Mouse (Mus musculus) myocyte (in vitro differentiated cells): ENCODE measurements around the gene Dscaml1. TPM values are rescaled to one million over a fixed set of nuclear protein-coding genes. Genes with fewer than 3 reads are reported as not detected.
"Not testable (repeated sequence)": the region's sequence is repeated elsewhere in the genome, so short reads cannot be mapped to it uniquely, and the experiment has no call there.

Source experiments
- H3K27me3 ChIP-seq: one replicate; pipeline ENCODE4 v1.6.1; 2011; ENCODE audit not compliant: control insufficient read depth, insufficient read depth, insufficient read length
- H3K36me3 ChIP-seq: one replicate; pipeline ENCODE4 v1.6.1; 2011; ENCODE audit not compliant: control insufficient read depth, insufficient read depth
- H3K4me2 ChIP-seq: one replicate; pipeline ENCODE4 v1.6.1; 2011; ENCODE audit warnings: low read depth, control low read depth
- H3K4me3 ChIP-seq: one replicate; pipeline ENCODE4 v1.5.1; 2011; ENCODE audit warnings: mild to moderate bottlenecking, control low read depth, moderate library complexity
- H3K79me2 ChIP-seq: one replicate; pipeline ENCODE4 v1.6.1; 2011; ENCODE audit not compliant: control insufficient read depth, insufficient read depth
- H3ac ChIP-seq: one replicate; pipeline ENCODE4 v1.6.1; 2011; ENCODE audit not compliant: control insufficient read depth, insufficient read length
- CEBPB ChIP-seq: IDR thresholded peaks from 2 replicates; pipeline ENCODE4 v1.6.1; 2011; ENCODE audit warnings: mild to moderate bottlenecking, moderate library complexity; ENCODE audit not compliant: poor library complexity, insufficient read depth, severe bottlenecking
- E2F4 ChIP-seq: IDR thresholded peaks from one replicate; pipeline ENCODE4 v1.6.1; 2011; ENCODE audit warnings: mild to moderate bottlenecking, control low read depth, moderate library complexity; ENCODE audit not compliant: insufficient read depth
- MAX ChIP-seq: IDR thresholded peaks from one replicate; pipeline ENCODE4 v1.6.1; 2011; ENCODE audit warnings: low read depth, mild to moderate bottlenecking, control low read depth
- MYOD1 ChIP-seq, 3 experiments: IDR thresholded peaks; one replicate each; pipeline ENCODE4 v1.6.1; 2011; ENCODE audit warnings: control low read depth in 2 of 3, low read depth in 2 of 3, mild to moderate bottlenecking in 2 of 3, moderate library complexity in 1 of 3; ENCODE audit not compliant: insufficient read length in 2 of 3, control insufficient read depth in 1 of 3
- MYOG ChIP-seq, 3 experiments: IDR thresholded peaks; one replicate each; pipeline ENCODE4 v1.6.1; 2011; ENCODE audit warnings: control low read depth in 2 of 3, low read depth in 2 of 3, mild to moderate bottlenecking in 2 of 3; ENCODE audit not compliant: insufficient read length in 2 of 3, control insufficient read depth in 1 of 3, insufficient read depth in 1 of 3
- POLR2A ChIP-seq: IDR thresholded peaks from one replicate; pipeline ENCODE4 v1.6.1; 2011; ENCODE audit warnings: low read depth, mild to moderate bottlenecking, control low read depth, moderate library complexity; ENCODE audit not compliant: insufficient read length
- POLR2AphosphoS2 ChIP-seq: IDR thresholded peaks from one replicate; pipeline ENCODE4 v1.6.1; 2011; ENCODE audit warnings: low read depth, control low read depth; ENCODE audit not compliant: insufficient read length
- REST ChIP-seq: IDR thresholded peaks from one replicate; pipeline ENCODE4 v1.6.1; 2011; ENCODE audit warnings: mild to moderate bottlenecking, control low read depth, moderate library complexity; ENCODE audit not compliant: insufficient read depth, insufficient read length
- SRF ChIP-seq: IDR thresholded peaks from one replicate; pipeline ENCODE4 v1.6.1; 2011; ENCODE audit warnings: low read depth; ENCODE audit not compliant: control insufficient read depth, insufficient read length
- TCF12 ChIP-seq: IDR thresholded peaks from one replicate; pipeline ENCODE4 v1.6.1; 2011; ENCODE audit warnings: mild to moderate bottlenecking, control low read depth; ENCODE audit not compliant: poor library complexity, insufficient read depth, severe bottlenecking
- TCF3 ChIP-seq: IDR thresholded peaks from one replicate; pipeline ENCODE4 v1.6.1; 2011; ENCODE audit warnings: low read depth, control low read depth; ENCODE audit not compliant: insufficient read length
- USF1 ChIP-seq: IDR thresholded peaks from one replicate; pipeline ENCODE4 v1.6.1; 2011; ENCODE audit warnings: low read depth, mild to moderate bottlenecking, control low read depth, moderate library complexity
- polyA plus RNA-seq: library from polyadenylated mRNA; unstranded; fragments of >200 nt; fragmentation: generic; extraction: Trizol; gene quantifications from one replicate; pipeline ENCODE4 v1.2.1, GENCODE M21; 2012; ENCODE audit warnings: missing spikeins

Dscaml1 gene
- polyA plus RNA-seq, 1 experiment: not detected

GRCm38 (mm10) chr9:45767155-45767554, 340.7 kb downstream of the Dscaml1 start:
- no peak overlapping the region for H3K4me3 ChIP-seq
- H3K36me3 ChIP-seq: no peaks in the 10 kb centered on the region
- no peak overlapping the region for H3ac ChIP-seq
- TF ChIP-seq CEBPB (no peak), POLR2AphosphoS2 (no peak), MAX (no peak), REST (no peak), POLR2A (no peak), SRF (no peak), USF1 (no peak), E2F4 (no peak), MYOD1 (IDR thresholded peaks at IDR 0.05; ENCODE audit: control insufficient read depth in 1 of 3, insufficient read length in 2 of 3, low read depth in 2 of 3) (no peak), TCF12 (no peak), TCF3 (no peak), MYOG (IDR thresholded peaks at IDR 0.05; ENCODE audit: control insufficient read depth in 1 of 3, insufficient read depth in 1 of 3, insufficient read length in 2 of 3, low read depth in 2 of 3) (no peak)
- no peak overlapping the region for H3K4me2 ChIP-seq
- H3K79me2 ChIP-seq: no peaks in the 10 kb centered on the region
- no peaks in the 10 kb centered on the region for H3K27me3 ChIP-seq

DNA sequence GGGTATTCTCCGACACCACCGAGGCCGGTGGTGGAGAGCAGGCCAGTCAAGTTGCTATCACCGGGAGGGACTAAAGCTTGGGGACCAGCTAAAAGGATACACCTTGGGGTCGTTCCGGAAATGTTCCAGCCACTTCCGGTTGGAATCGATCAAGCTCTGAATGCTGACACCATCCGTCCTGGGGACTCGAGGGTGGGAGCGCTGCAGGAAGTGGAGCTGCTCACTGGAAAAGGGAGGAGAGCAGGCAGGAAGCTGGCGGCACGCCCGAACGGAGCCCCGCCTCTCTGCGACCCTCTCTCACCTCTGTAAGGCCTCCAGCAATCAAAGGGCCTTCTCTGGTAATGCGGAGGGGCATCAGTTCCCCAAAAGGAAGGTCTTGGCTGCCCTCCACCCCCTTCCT, 342.0 kb downstream of the Dscaml1 start:
- TF ChIP-seq CEBPB (no peak), TCF3 (no peak), POLR2A (no peak), TCF12 (no peak), REST (no peak), MYOG (IDR thresholded peaks at IDR 0.05; ENCODE audit: control insufficient read depth in 1 of 3, insufficient read depth in 1 of 3, insufficient read length in 2 of 3, low read depth in 2 of 3) (no peak), E2F4 (no peak), POLR2AphosphoS2 (no peak), MAX (no peak), USF1 (no peak), SRF (no peak), MYOD1 (IDR thresholded peaks at IDR 0.05; ENCODE audit: control insufficient read depth in 1 of 3, insufficient read length in 2 of 3, low read depth in 2 of 3) (no peak)
- no peaks in the 10 kb centered on the region for H3K36me3 ChIP-seq
- H3ac ChIP-seq: no peak overlapping the region
- H3K4me3 ChIP-seq: no peak overlapping the region
- no peaks in the 10 kb centered on the region for H3K27me3 ChIP-seq
- no peaks in the 10 kb centered on the region for H3K79me2 ChIP-seq
- no peak overlapping the region for H3K4me2 ChIP-seq

GRCm38 (mm10) chr9:45769596-45769995, 343.2 kb downstream of the Dscaml1 start:
- Histone ChIP-seq H3K4me3 (no peak overlapping the region), H3ac (no peak overlapping the region), H3K79me2 (no peaks in the 10 kb centered on the region), H3K36me3 (no peaks in the 10 kb centered on the region), H3K4me2 (no peak overlapping the region), H3K27me3 (no peaks in the 10 kb centered on the region)
- TF ChIP-seq E2F4 (no peak), POLR2A (no peak), TCF3 (no peak), SRF (no peak), TCF12 (no peak), REST (no peak), MYOG (IDR thresholded peaks at IDR 0.05; ENCODE audit: control insufficient read depth in 1 of 3, insufficient read depth in 1 of 3, insufficient read length in 2 of 3, low read depth in 2 of 3) (no peak), CEBPB (no peak), MAX (no peak), USF1 (no peak), POLR2AphosphoS2 (no peak), MYOD1 (IDR thresholded peaks at IDR 0.05; ENCODE audit: control insufficient read depth in 1 of 3, insufficient read length in 2 of 3, low read depth in 2 of 3) (no peak)

DNA sequence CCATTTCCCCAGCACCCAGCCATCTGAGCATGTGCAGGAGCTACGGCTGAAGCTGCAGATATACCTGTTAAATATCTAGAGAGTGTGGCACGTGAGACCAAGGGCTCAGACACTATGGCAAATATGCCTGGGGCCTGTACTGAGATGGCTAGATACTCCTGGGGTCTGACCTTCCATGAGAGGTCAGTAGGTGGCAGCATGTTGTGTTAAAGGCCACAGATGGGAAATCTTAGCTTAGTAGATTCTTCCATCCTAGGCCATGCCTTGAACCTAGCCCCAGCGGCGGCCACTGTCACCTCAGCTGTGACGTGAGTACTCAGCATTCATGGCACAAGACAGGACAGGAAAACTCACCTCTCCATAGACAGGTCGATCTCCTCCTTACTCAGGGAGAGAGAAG, 347.7 kb downstream of the Dscaml1 start:
- Histone ChIP-seq H3K4me2 (no peak overlapping the region), H3ac (no peak overlapping the region), H3K27me3 (no peaks in the 10 kb centered on the region), H3K79me2 (no peaks in the 10 kb centered on the region), H3K4me3 (no peak overlapping the region), H3K36me3 (no peaks in the 10 kb centered on the region)
- TF ChIP-seq REST (no peak), E2F4 (no peak), MYOD1 (IDR thresholded peaks at IDR 0.05; ENCODE audit: control insufficient read depth in 1 of 3, insufficient read length in 2 of 3, low read depth in 2 of 3) (no peak), MAX (no peak), POLR2AphosphoS2 (no peak), TCF3 (no peak), USF1 (no peak), MYOG (IDR thresholded peaks at IDR 0.05; ENCODE audit: control insufficient read depth in 1 of 3, insufficient read depth in 1 of 3, insufficient read length in 2 of 3, low read depth in 2 of 3) (no peak), TCF12 (no peak), CEBPB (no peak), SRF (no peak)

DNA sequence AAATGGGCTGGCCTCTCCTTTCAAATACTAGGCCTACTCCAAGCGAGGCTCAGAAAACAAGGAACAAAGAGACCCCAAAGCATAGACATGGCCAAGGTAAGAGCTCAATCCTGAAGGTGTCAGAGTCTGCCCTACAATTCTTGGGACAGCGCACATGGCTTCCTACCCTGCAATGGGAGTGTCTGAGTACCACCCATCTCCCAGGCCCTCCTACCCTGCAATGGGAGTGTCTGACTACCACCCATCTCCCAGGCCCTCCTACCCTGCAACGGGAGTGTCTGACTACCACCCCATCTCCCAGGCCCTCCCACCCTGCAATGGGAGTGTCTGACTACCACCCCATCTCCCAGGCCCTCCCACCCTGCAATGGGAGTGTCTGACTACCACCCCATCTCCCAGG, 349.7 kb downstream of the Dscaml1 start:
- not testable (repeated sequence) for H3K4me3 ChIP-seq, H3K27me3 ChIP-seq, H3K4me2 ChIP-seq, H3K79me2 ChIP-seq, H3ac ChIP-seq, H3K36me3 ChIP-seq
